Mouse (Mus musculus) embryo, embryonic 11.5 days (tissue): Measurements from ENCODE around the gene Gnl3l.
A peak's percentile ranks its signal among the peaks of the same experiment; 100 is the strongest.

Experiments used
- DNase-seq: peaks from one replicate; pipeline ENCODE4 v3.0.0-alpha.2; 2012; ENCODE audit warnings: low read depth, low spot score

Gene Gnl3l

GRCm38 (mm10) chrX:150956522-150957300 is 60.4 kb downstream of the Gnl3l start:
- peak; percentile 74 for DNase-seq

GRCm38 (mm10) chrX:150956016-150956415 is 61.1 kb downstream of the Gnl3l start:
- DNase-seq, result no peak

GRCm38 (mm10) chrX:150955441-150955840 is 61.7 kb downstream of the Gnl3l start:
- peak; percentile 9 for DNase-seq

- DNase-seq, result no peak
These were observed 62.4 kb downstream of the Gnl3l start for GRCm38 (mm10) chrX:150954721-150955120.
